Mouse (Mus musculus): ENCODE data around the gene Gnb4. TPM values are rescaled to one million over a fixed set of nuclear protein-coding genes. Genes with fewer than 3 reads are reported as not detected.

Gnb4 gene
- 54.5 and 60.7 TPM in 2 replicates for polyA plus RNA-seq (2015; fragmentation: Nextera tagmentation; extraction: Ambion mirVana)

DNA sequence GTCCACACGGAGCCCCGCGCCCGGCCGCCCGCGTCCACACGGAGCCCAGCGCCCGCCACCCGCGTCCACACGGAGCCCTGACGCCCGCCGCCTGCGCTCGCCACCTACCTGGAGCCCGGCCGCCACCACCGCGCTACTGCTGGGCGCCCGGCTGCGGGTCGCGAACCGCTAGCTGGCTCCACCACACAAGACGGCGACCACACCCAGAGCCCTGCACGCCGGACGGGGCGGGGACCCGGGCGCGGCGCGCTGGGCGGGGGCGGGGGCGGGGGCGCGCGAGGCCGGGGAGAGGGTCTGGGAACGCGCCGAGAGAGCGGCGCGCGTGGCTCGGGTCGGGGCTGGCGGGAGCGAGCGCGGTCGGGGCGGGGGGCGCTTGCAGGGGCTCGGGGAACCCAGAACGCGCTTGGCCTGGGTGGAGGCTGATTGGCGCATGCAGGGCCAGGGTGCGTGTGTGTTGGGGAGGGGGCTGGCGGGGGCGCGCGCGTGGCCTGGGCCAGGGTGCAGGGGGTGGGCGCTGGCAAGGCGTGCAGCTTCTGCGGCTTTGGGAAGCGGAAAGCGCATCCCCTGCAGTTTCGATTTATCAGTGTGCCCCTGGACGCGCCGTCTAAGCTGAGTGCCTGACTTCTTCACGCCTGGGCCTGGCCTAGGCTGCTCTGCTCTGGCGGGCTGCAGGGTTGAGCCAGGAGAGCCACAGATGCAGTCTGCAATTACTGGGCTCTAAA is at the start of gene Gnb4:
TSS of gene Gnb4 (minus strand) at position 255 of the 722 bp plus-strand sequence.
- peak; percentile 93 for ATAC-seq (ENCODE audit: low FRiP score, low TSS enrichment)
- Histone ChIP-seq H3K4me3 (ENCODE audit: low read length) (peak within 1 kb of the TSS; percentile 70), H3K27ac (ENCODE audit: low read length) (peak within 1 kb of the TSS; percentile 56), H3K9me3 (ENCODE audit: low read length) (no peaks in the 10 kb centered on the region), H3K4me2 (replicated peaks; ENCODE audit: low read depth, low read length) (peak within 1 kb of the TSS; percentile 71), H3K4me1 (ENCODE audit: insufficient read depth, low read length) (no peaks in the 10 kb centered on the region), H3K36me3 (ENCODE audit: insufficient read depth, low read length) (no peaks in the 10 kb centered on the region), H3K27me3 (ENCODE audit: insufficient read depth, low read length) (no peaks in the 10 kb centered on the region), H3K9ac (replicated peaks; ENCODE audit: low read length) (peak within 1 kb of the TSS; percentile 75)
- WGBS = under 1% methylated on average over 32 of the region's 83 CpGs

DNA sequence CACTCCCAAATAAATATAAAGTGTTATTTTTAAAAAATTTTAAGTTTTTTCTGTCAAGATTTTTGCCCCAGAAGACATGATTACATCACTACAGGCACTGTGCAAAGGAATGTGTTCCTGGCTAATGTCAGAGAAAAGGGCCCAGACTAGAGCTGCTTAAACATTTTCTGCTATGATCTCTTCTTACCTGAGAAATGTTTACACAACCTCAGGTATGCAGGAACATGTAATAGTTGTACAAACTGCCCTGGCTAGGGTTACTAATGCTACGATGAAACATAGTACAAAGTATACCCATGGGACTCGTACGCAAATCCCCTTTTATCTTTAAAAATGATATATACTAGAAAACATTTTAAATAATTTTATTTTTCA is 45.2 kb upstream of the Gnb4 start:
- Histone ChIP-seq H3K4me3 (ENCODE audit: low read length) (no peak overlapping the region), H3K4me2 (replicated peaks; ENCODE audit: low read depth, low read length) (no peak overlapping the region), H3K4me1 (ENCODE audit: insufficient read depth, low read length) (no peaks in the 10 kb centered on the region), H3K36me3 (ENCODE audit: insufficient read depth, low read length) (no peaks in the 10 kb centered on the region), H3K27me3 (ENCODE audit: insufficient read depth, low read length) (no peaks in the 10 kb centered on the region), H3K9ac (replicated peaks; ENCODE audit: low read length) (no peak overlapping the region), H3K27ac (ENCODE audit: low read length) (no peak overlapping the region), H3K9me3 (ENCODE audit: low read length) (no peaks in the 10 kb centered on the region)
- 81% methylated on average over 3 of the region's 3 CpGs for WGBS
- no peak for ATAC-seq (ENCODE audit: low FRiP score, low TSS enrichment)

GRCm38 (mm10) chr3:32660831-32661555 is 44.6 kb upstream of the Gnb4 start:
- no peak overlapping the region for H3K9ac ChIP-seq (replicated peaks; ENCODE audit: low read length)
- no peak overlapping the region for H3K4me2 ChIP-seq (replicated peaks; ENCODE audit: low read depth, low read length)
- H3K27ac ChIP-seq (ENCODE audit: low read length) = no peak overlapping the region
- H3K4me3 ChIP-seq (ENCODE audit: low read length) = no peak overlapping the region
- H3K27me3 ChIP-seq (ENCODE audit: insufficient read depth, low read length) = no peaks in the 10 kb centered on the region
- H3K36me3 ChIP-seq (ENCODE audit: insufficient read depth, low read length) = no peaks in the 10 kb centered on the region
- no peaks in the 10 kb centered on the region for H3K9me3 ChIP-seq (ENCODE audit: low read length)
- WGBS = 58% methylated on average over 8 of the region's 8 CpGs
- H3K4me1 ChIP-seq (ENCODE audit: insufficient read depth, low read length) = no peaks in the 10 kb centered on the region
- no peak for ATAC-seq (ENCODE audit: low FRiP score, low TSS enrichment)

DNA sequence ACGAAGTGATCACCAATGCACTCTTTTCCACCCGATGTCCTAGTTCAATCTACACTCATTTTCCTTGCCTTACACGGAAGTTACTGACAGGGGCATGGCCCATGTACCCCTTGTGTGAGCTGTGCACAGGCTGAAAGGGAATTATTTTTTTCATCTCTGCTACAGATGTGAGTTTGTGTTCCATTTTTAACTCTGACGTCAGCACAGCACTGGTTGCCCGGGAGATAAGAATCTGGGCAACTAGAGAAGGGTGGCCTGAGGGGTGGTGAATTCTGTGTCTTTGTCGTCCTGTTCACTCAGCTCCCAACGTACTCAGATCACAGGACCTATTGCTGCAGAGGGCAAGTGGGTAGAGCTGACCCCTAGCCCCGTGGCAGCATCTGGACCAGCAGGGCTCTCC is 43.9 kb upstream of the Gnb4 start:
- no peak overlapping the region for H3K9ac ChIP-seq (replicated peaks; ENCODE audit: low read length)
- no peak overlapping the region for H3K4me2 ChIP-seq (replicated peaks; ENCODE audit: low read depth, low read length)
- no peak overlapping the region for H3K27ac ChIP-seq (ENCODE audit: low read length)
- 49% methylated on average over 8 of the region's 8 CpGs for WGBS
- no peaks in the 10 kb centered on the region for H3K9me3 ChIP-seq (ENCODE audit: low read length)
- no peak for ATAC-seq (ENCODE audit: low FRiP score, low TSS enrichment)
- H3K36me3 ChIP-seq (ENCODE audit: insufficient read depth, low read length) = no peaks in the 10 kb centered on the region
- no peaks in the 10 kb centered on the region for H3K27me3 ChIP-seq (ENCODE audit: insufficient read depth, low read length)
- no peak overlapping the region for H3K4me3 ChIP-seq (ENCODE audit: low read length)
- no peaks in the 10 kb centered on the region for H3K4me1 ChIP-seq (ENCODE audit: insufficient read depth, low read length)

DNA sequence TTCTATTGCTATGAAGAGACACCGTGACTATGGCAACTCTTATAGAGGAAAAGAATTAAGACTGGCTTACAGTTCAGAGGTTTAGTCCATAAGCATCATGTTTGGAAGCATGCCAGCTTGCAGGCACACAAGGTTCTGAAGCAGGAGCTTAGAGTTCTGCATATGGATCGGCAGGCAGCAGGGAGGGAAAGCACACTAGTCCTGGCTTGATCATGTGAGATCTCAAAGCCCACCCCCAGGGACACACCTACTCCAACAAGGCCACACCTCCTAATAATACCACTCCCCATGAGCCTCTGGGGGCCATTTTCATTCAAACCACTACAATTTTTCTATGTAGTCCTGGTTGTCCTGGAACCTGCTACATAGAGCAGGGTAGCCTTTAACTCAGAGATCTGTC is 43.1 kb upstream of the Gnb4 start:
- Histone ChIP-seq H3K27me3 (ENCODE audit: insufficient read depth, low read length) (no peaks in the 10 kb centered on the region), H3K4me3 (ENCODE audit: low read length) (no peak overlapping the region), H3K4me2 (replicated peaks; ENCODE audit: low read depth, low read length) (no peak overlapping the region), H3K27ac (ENCODE audit: low read length) (no peak overlapping the region), H3K36me3 (ENCODE audit: insufficient read depth, low read length) (no peaks in the 10 kb centered on the region), H3K9me3 (ENCODE audit: low read length) (no peaks in the 10 kb centered on the region), H3K4me1 (ENCODE audit: insufficient read depth, low read length) (no peaks in the 10 kb centered on the region), H3K9ac (replicated peaks; ENCODE audit: low read length) (no peak overlapping the region)
- WGBS = 86% methylated on average over 2 of the region's 2 CpGs
- no peak for ATAC-seq (ENCODE audit: low FRiP score, low TSS enrichment)

DNA sequence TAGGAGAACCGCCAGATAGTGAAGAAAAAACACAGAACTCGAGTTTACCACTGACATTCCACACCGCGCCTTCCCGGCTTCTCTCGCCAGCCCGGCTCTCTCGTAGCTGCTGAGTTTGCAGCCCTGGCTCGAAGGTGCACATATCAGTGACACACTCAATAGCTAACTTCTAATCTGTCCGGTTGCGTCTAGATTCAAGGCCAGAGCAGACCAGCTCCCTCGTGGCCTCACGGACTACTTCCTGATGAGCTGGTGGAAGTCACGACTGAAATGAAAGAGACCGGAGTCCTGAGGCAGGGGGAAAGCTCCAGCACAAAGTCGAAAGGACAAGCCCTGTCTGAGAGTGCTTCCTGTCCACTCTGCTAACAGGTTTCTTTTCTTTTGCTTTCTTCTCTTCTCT is 42.4 kb upstream of the Gnb4 start:
- Histone ChIP-seq H3K27ac (ENCODE audit: low read length) (no peak overlapping the region), H3K36me3 (ENCODE audit: insufficient read depth, low read length) (no peaks in the 10 kb centered on the region), H3K9ac (replicated peaks; ENCODE audit: low read length) (no peak overlapping the region), H3K4me2 (replicated peaks; ENCODE audit: low read depth, low read length) (no peak overlapping the region), H3K4me3 (ENCODE audit: low read length) (no peak overlapping the region), H3K27me3 (ENCODE audit: insufficient read depth, low read length) (no peaks in the 10 kb centered on the region), H3K4me1 (ENCODE audit: insufficient read depth, low read length) (no peaks in the 10 kb centered on the region), H3K9me3 (ENCODE audit: low read length) (no peaks in the 10 kb centered on the region)
- 64% methylated on average over 16 of the region's 16 CpGs for WGBS
- no peak for ATAC-seq (ENCODE audit: low FRiP score, low TSS enrichment)

GRCm38 (mm10) chr3:32658401-32658800 is 42.0 kb upstream of the Gnb4 start:
- ATAC-seq (ENCODE audit: low FRiP score, low TSS enrichment) = no peak
- H3K27me3 ChIP-seq (ENCODE audit: insufficient read depth, low read length) = no peaks in the 10 kb centered on the region
- no peaks in the 10 kb centered on the region for H3K9me3 ChIP-seq (ENCODE audit: low read length)
- no peak overlapping the region for H3K27ac ChIP-seq (ENCODE audit: low read length)
- H3K36me3 ChIP-seq (ENCODE audit: insufficient read depth, low read length) = no peaks in the 10 kb centered on the region
- no peaks in the 10 kb centered on the region for H3K4me1 ChIP-seq (ENCODE audit: insufficient read depth, low read length)
- 74% methylated on average over 7 of the region's 7 CpGs for WGBS
- H3K4me2 ChIP-seq (replicated peaks; ENCODE audit: low read depth, low read length) = no peak overlapping the region
- H3K4me3 ChIP-seq (ENCODE audit: low read length) = no peak overlapping the region
- H3K9ac ChIP-seq (replicated peaks; ENCODE audit: low read length) = no peak overlapping the region

DNA sequence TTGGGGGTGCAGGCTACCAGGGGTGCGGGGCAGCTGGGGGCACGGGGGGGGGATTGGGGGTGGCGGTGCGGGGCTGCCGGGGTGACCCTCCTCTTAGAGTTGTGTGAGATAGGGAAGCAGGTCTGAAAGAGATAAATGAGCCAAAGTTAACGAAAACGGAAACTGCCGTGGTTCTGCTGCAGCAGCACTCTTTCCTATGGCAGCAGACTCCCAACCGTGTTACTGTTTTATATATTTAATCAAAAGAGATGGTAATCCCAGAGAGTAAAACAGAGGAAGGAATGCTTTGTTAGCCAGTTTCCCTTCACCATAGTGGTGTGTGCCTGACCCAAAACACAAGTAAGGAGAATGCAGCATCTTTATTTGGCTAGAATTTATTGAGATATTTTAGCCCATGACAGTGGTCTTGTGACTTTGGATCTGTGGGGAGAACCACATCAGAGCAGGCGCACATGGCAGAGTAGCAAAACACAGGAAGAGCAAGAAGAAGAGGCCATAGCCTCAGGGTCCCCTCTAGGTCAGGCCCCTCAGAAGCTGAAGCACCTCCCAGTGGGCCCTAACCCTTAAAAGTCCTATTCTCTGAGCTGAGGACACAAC is 40.1 kb upstream of the Gnb4 start:
- Histone ChIP-seq H3K27me3 (ENCODE audit: insufficient read depth, low read length) (no peaks in the 10 kb centered on the region), H3K9ac (replicated peaks; ENCODE audit: low read length) (no peak overlapping the region), H3K27ac (ENCODE audit: low read length) (no peak overlapping the region), H3K9me3 (ENCODE audit: low read length) (no peaks in the 10 kb centered on the region), H3K36me3 (ENCODE audit: insufficient read depth, low read length) (no peaks in the 10 kb centered on the region), H3K4me3 (ENCODE audit: low read length) (no peak overlapping the region), H3K4me1 (ENCODE audit: insufficient read depth, low read length) (no peaks in the 10 kb centered on the region), H3K4me2 (replicated peaks; ENCODE audit: low read depth, low read length) (no peak overlapping the region)
- WGBS = 76% methylated on average over 10 of the region's 10 CpGs
- no peak for ATAC-seq (ENCODE audit: low FRiP score, low TSS enrichment)

GRCm38 (mm10) chr3:32655994-32656393 is 39.6 kb upstream of the Gnb4 start:
- no peak overlapping the region for H3K27ac ChIP-seq (ENCODE audit: low read length)
- H3K36me3 ChIP-seq (ENCODE audit: insufficient read depth, low read length) = no peaks in the 10 kb centered on the region

DNA sequence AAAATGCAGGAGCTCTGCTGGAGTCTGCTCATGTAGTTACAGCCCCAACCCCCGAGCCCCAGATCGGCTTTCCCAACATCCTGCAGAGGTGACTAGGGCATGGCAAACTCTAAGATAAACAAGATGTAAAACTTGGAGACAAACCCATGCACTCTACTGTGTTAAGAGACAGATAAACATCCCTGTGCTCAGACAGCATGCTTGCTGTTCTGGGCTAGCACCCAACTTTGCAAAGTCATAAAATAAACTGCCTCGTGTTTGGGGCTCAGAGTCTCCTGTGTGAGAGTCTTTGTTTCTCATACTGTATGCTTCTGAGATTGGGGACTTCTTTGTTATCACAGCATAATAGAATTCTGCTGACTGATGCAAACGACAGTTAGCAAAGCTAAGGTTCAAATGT is 36.4 kb upstream of the Gnb4 start:
- no peaks in the 10 kb centered on the region for H3K9me3 ChIP-seq (ENCODE audit: low read length)
- no peaks in the 10 kb centered on the region for H3K27me3 ChIP-seq (ENCODE audit: insufficient read depth, low read length)
- WGBS = 48% methylated on average over 4 of the region's 4 CpGs
- no peaks in the 10 kb centered on the region for H3K4me1 ChIP-seq (ENCODE audit: insufficient read depth, low read length)
- no peak overlapping the region for H3K4me2 ChIP-seq (replicated peaks; ENCODE audit: low read depth, low read length)
- H3K27ac ChIP-seq (ENCODE audit: low read length) = no peak overlapping the region
- H3K36me3 ChIP-seq (ENCODE audit: insufficient read depth, low read length) = no peaks in the 10 kb centered on the region
- no peak overlapping the region for H3K9ac ChIP-seq (replicated peaks; ENCODE audit: low read length)
- no peak for ATAC-seq (ENCODE audit: low FRiP score, low TSS enrichment)
- no peak overlapping the region for H3K4me3 ChIP-seq (ENCODE audit: low read length)

More at GRCm38 (mm10) chr3:32655994-32656393, 39.6 kb upstream of the Gnb4 start:
- Histone ChIP-seq H3K4me2 (replicated peaks; ENCODE audit: low read depth, low read length) (no peak overlapping the region), H3K4me1 (ENCODE audit: insufficient read depth, low read length) (no peaks in the 10 kb centered on the region), H3K9ac (replicated peaks; ENCODE audit: low read length) (no peak overlapping the region), H3K27me3 (ENCODE audit: insufficient read depth, low read length) (no peaks in the 10 kb centered on the region), H3K4me3 (ENCODE audit: low read length) (no peak overlapping the region), H3K9me3 (ENCODE audit: low read length) (no peaks in the 10 kb centered on the region)
- WGBS = 82% methylated on average over 4 of the region's 4 CpGs
- no peak for ATAC-seq (ENCODE audit: low FRiP score, low TSS enrichment)
